Mouse (Mus musculus) lung, postnatal 0 days (tissue): Measurements from ENCODE around the gene Mta1. TPM values are rescaled to one million over a fixed set of nuclear protein-coding genes. Genes with fewer than 3 reads are reported as not detected.

Experiments used
- ATAC-seq: fragments of 200-750 bp; cut with Nextera tagmentation; 2 replicates; pipeline ENCODE4 v1.8.0; 2017; ENCODE audit warnings: moderate library complexity
- DNase-seq: peaks from one replicate; pipeline ENCODE4 v3.0.0-alpha.2; 2016; ENCODE audit warnings: low spot score
- H3K27ac ChIP-seq: fragments of 300-500 bp; sonication (generic); 2 replicates; pipeline ENCODE4 v1.5.1; 2014; ENCODE audit warnings: antibody characterized with exemption, mild to moderate bottlenecking, low read length, mixed read lengths
- H3K27me3 ChIP-seq: fragments of 300-500 bp; sonication (generic); replicated peaks from 2 replicates; pipeline ENCODE4 v1.6.1; 2014; ENCODE audit warnings: low read length, mixed read lengths; ENCODE audit not compliant: insufficient read depth
- H3K36me3 ChIP-seq: fragments of 300-500 bp; sonication (generic); 2 replicates; pipeline ENCODE4 v1.6.1; 2014; ENCODE audit warnings: low read length, mixed read lengths; ENCODE audit not compliant: insufficient read depth
- H3K4me1 ChIP-seq: fragments of 300-500 bp; sonication (generic); 2 replicates; pipeline ENCODE4 v1.6.1; 2014; ENCODE audit warnings: antibody characterized with exemption, low read depth, low read length, mixed read lengths; ENCODE audit not compliant: insufficient read depth
- H3K4me2 ChIP-seq: fragments of 300-500 bp; sonication (generic); replicated peaks from 2 replicates; pipeline ENCODE4 v1.6.1; 2014; ENCODE audit warnings: low read depth, mild to moderate bottlenecking, low read length, moderate library complexity, mixed read lengths
- H3K4me3 ChIP-seq: fragments of 300-500 bp; sonication (generic); 2 replicates; pipeline ENCODE4 v1.5.1; 2014; ENCODE audit warnings: low read depth, low read length
- H3K9ac ChIP-seq: fragments of 300-500 bp; sonication (generic); replicated peaks from 2 replicates; pipeline ENCODE4 v1.6.1; 2014; ENCODE audit warnings: low read depth, mild to moderate bottlenecking
- H3K9me3 ChIP-seq: fragments of 300-500 bp; sonication (generic); 2 replicates; pipeline ENCODE4 v1.6.1; 2016; ENCODE audit warnings: low read length, mixed read lengths
- CTCF ChIP-seq: IDR thresholded peaks from 2 replicates; pipeline ENCODE4 v1.5.1; 2016; ENCODE audit warnings: antibody characterized with exemption, mild to moderate bottlenecking
- EP300 ChIP-seq: IDR thresholded peaks from 2 replicates; pipeline ENCODE4 v1.6.1; 2016; ENCODE audit warnings: antibody characterized with exemption, mild to moderate bottlenecking, control low read depth
- WGBS: fragments of 180-500 bp; shearing (Covaris S2); extraction: QIAGEN DNeasy Blood & Tissue Kit; methylation state at CpG from one replicate; pipeline ENCODE4 v1.1.7; 2014; 5-methylcytosine and 5-hydroxymethylcytosine counted together
- microRNA-seq: library from miRNA; unstranded; fragments of <30 nt; microRNA quantifications from one replicate; pipeline ENCODE4, GENCODE M21; 2016
- polyA plus RNA-seq: library from polyadenylated mRNA; unstranded; fragments of >200 nt; fragmentation: Nextera tagmentation; extraction: Ambion mirVana; gene quantifications from 2 replicates; pipeline ENCODE4 v1.2.1, GENCODE M21; 2015

The Mta1 gene
- polyA plus RNA-seq, 1 experiment from 2014 or later, result 12.2 TPM

GRCm38 (mm10) chr12:113184945-113185344, 86.9 kb downstream of the Mta1 start:
- no peak overlapping the region for H3K4me3 ChIP-seq
- TF ChIP-seq EP300, result no peak
- TF ChIP-seq CTCF, result no peak
- no peaks in the 10 kb centered on the region for H3K9me3 ChIP-seq
- H3K4me1 ChIP-seq, result peaks cover 8% of the 10 kb centered on the region; the same call in 1 of the 2 replicates
- DNase-seq, result no peak
- peaks cover 10% of the 10 kb centered on the region; the same call in 1 of the 2 replicates for H3K27me3 ChIP-seq
- no peak overlapping the region for H3K27ac ChIP-seq
- no peaks in the 10 kb centered on the region for H3K36me3 ChIP-seq
- 58% methylated on average over 5 of the region's 5 CpGs for WGBS
- ATAC-seq, result no peak
- H3K4me2 ChIP-seq, result no peak overlapping the region
- no peak overlapping the region for H3K9ac ChIP-seq

GRCm38 (mm10) chr12:113185442-113186291, 87.6 kb downstream of the Mta1 start, which contains the start of gene Tmem121:
Tmem121 (plus strand) TSS chr12:113185930.
- Histone ChIP-seq H3K9me3 (no peaks in the 10 kb centered on the region), H3K4me2 (peak within 1 kb of the TSS; percentile 70), H3K27ac (no peak within 1 kb of the TSS), H3K36me3 (no peaks in the 10 kb centered on the region), H3K4me1 (peaks cover 8% of the 10 kb centered on the region; the same call in 1 of the 2 replicates), H3K9ac (no peak within 1 kb of the TSS), H3K27me3 (peaks cover 10% of the 10 kb centered on the region; the same call in 1 of the 2 replicates), H3K4me3 (peak within 1 kb of the TSS; percentile 43)
- TF ChIP-seq EP300 (no peak), CTCF (no peak)
- DNase-seq, result no peak
- ATAC-seq, result peak; percentile 20; the same call in 1 of the 2 replicates
- 3% methylated on average over 60 of the region's 63 CpGs for WGBS

GRCm38 (mm10) chr12:113186326-113187010, 88.4 kb downstream of the Mta1 start:
- H3K4me1 ChIP-seq, result peaks cover 8% of the 10 kb centered on the region; the same call in 1 of the 2 replicates
- WGBS, result 53% methylated on average over 12 of the region's 12 CpGs
- H3K9ac ChIP-seq, result no peak overlapping the region
- no peak for TF ChIP-seq CTCF
- no peak for TF ChIP-seq EP300
- peak overlapping the region; percentile 70 for H3K4me2 ChIP-seq
- H3K36me3 ChIP-seq, result no peaks in the 10 kb centered on the region
- no peak for DNase-seq
- no peaks in the 10 kb centered on the region for H3K9me3 ChIP-seq
- no peak overlapping the region for H3K27ac ChIP-seq
- ATAC-seq, result no peak
- peaks cover 10% of the 10 kb centered on the region; the same call in 1 of the 2 replicates for H3K27me3 ChIP-seq
- peak overlapping the region; percentile 43 for H3K4me3 ChIP-seq

Small RNAs within 50 kb of the gene (microRNA-seq; reads per million reads assigned to microRNA genes)
- not detected for gene Gm44471

Other genes starting within 250 kb of the Mta1 start
- gene Gpr132, start 230.1 kb upstream of the Mta1 start, polyA plus RNA-seq, result 0.25 and 0.40 TPM in 2 replicates
- 6.0 and 7.7 TPM in 2 replicates for gene Jag2, start 168.5 kb upstream of the Mta1 start, polyA plus RNA-seq
- 101 TPM in 2 replicates for gene Nudt14, start 156.2 kb upstream of the Mta1 start, polyA plus RNA-seq
- 20.2 and 23.4 TPM in 2 replicates for gene Btbd6, start 121.8 kb upstream of the Mta1 start, polyA plus RNA-seq
- 38.8 and 44.9 TPM in 2 replicates for gene Brf1, start 97.6 kb upstream of the Mta1 start, polyA plus RNA-seq
- 6.8 and 9.5 TPM in 2 replicates for gene Pacs2, start 83.8 kb upstream of the Mta1 start, polyA plus RNA-seq
- not detected in 2 replicates for gene Tex22, start 23.8 kb upstream of the Mta1 start, polyA plus RNA-seq
- gene Crip2, start 42.0 kb downstream of the Mta1 start, polyA plus RNA-seq, result 1,357 and 1,498 TPM in 2 replicates
- gene Crip1, start 48.0 kb downstream of the Mta1 start, polyA plus RNA-seq, result 1,321 and 1,744 TPM in 2 replicates
- 2.5 and 2.6 TPM in 2 replicates for gene Tedc1, start 58.1 kb downstream of the Mta1 start, polyA plus RNA-seq
- gene Tmem121, start 87.7 kb downstream of the Mta1 start, polyA plus RNA-seq, result 1.2 TPM in 2 replicates